Mouse (Mus musculus) R1 (cell line): ENCODE measurements at regions not wholly inside any gene's neighbourhood (a gene's known extent, or its start where the extent isn't known, plus 50 kb on each side); places are given as distances from the start of the nearest gene placed in this dataset.
"Not testable (repeated sequence)": the region's sequence is repeated elsewhere in the genome, so short reads cannot be mapped to it uniquely, and the experiment has no call there.

Experiments
- DNase-seq: peaks from one replicate; pipeline ENCODE4 v3.0.0-alpha.2; 2018; ENCODE audit warnings: low read depth, low spot score

DNA sequence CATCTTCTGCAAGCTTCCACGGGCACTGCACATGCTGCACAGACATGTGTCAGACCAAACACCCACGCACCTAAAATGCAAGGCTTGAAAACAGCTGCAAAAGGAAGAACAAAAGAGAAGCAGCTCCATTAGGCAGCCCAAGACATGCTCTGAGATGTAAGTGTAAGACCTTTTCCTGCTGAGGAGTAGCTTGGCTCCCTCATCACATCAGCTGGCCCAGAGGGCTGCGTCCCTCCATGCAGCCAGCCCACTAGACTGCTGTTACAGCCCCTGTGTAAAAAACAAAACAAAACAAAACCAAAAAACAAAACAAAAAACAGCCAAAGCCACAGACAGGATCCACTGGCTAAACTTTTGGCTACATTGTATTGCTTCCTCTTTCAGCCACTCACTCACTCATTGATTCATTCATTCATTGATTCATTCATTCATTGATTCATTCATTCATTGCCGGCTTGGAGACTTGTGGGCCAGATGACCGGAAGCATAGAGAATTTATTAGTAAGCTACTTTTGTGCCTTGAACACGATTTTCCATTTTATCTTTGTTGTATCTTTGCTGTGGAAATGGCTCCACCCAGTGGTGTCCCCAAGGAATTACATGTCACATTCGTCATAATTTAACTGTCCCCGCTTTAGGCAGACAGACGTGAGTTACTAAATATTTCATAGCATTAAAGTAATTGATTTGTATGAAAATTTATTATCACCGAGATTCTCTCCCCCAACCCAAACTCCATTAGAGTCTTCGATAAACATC, 133.7 kb upstream of the Dapk1 start:
- DNase-seq: peak; percentile 52

DNA sequence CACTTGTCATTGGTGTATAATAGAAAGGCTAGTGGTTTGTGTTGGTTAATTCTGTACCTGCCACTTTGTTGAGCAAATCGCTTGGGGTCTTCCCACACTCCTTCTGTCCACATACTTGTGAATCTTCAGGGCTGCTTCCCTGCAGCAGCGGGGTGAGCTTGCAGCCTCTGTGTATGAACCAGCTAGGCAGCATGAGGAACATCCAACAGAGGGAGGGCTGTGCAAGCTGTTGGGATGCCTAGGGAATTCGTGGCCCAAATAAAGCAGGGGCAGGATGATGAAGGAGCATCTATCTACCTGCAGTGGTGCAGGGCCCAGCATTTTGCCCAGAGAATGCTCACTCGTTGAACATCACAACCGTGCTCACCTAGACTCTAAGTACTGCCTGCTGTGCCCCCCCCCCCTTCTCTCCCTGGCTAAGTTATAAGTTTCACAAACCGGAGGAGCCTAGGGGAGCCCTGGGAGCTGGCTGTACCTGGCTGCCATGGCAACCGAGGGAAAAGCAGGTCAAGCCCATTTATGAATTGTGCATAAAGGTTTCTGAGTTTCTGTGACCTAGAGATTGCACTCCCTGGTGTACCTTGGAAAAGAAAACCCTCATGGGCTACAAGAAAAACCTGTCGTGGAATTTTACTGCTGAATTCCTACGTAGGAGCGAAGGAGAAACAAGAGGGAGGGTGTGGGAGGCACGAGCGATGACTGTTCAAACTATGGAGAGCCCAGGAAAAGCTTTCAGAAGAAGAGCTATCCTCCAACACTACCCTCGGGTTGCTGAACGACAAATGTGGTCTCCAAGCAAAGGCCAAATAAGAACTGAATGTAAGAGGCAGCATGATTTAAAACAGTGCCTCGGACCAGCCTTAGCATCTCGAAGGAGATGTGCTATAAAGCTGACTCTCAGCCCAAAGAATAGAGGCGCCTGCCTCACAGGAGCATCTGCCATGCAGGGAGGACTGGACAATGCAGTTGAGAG, 131.0 kb upstream of the Dapk1 start:
- DNase-seq: no peak

DNA sequence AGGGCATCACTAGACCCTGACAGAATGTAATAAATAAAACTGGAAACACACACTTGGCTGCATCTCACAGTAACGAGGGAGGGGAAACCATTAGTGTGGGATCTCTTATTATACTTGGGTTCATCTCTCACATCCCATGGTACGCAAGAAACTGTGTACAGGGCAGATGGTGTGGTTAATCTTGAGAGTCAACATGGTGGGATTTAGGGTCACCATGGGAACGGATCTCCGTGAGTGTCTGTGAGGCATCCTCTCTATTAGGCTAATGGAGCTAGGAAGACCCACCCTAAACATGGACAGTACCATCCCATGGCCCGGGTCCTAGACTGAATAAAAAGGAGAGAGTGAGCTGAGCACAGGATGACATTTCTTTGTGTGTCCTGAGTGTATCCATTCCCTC, 130.1 kb upstream of the Dapk1 start:
- no peak for DNase-seq

DNA sequence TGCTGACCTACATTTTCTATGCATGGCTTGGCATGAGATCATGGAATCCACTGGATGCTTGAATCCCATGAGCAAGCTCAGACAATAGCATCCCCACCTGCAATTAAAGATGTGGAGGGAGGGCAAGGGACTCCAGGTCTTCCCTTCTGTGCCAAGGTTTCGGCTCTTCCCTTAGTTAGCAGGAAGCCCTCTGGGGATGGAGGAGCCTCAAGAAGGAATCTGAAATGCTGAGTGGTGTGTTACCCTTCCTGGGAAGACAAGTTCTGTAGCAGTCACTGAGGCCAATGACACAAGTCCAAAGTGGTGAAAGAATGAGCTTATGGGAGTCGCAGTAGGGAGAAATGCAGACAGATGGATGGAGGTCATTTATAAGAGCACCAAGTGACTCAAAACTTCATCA, 125.4 kb upstream of the Dapk1 start:
- no peak for DNase-seq

DNA sequence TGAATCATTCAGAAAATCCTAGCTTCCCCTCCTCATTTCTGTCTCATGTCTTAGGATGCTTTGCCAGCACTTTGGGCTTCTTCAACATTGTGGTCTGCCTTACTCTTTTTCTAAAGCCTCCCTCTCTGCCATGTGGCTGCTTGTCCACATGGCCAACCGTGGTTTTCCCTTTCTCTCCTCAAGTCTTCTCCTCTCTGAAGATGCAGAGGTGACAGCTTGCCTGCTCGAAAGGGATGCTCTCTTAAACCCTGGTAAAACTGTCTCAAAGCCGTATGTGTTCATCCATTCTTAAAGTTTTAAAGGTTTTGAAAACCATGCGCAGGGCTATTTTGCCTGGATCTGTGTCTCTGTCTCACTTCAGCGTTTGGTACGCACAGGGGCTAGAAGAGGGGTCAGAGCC, 123.4 kb upstream of the Dapk1 start:
- DNase-seq: no peak

DNA sequence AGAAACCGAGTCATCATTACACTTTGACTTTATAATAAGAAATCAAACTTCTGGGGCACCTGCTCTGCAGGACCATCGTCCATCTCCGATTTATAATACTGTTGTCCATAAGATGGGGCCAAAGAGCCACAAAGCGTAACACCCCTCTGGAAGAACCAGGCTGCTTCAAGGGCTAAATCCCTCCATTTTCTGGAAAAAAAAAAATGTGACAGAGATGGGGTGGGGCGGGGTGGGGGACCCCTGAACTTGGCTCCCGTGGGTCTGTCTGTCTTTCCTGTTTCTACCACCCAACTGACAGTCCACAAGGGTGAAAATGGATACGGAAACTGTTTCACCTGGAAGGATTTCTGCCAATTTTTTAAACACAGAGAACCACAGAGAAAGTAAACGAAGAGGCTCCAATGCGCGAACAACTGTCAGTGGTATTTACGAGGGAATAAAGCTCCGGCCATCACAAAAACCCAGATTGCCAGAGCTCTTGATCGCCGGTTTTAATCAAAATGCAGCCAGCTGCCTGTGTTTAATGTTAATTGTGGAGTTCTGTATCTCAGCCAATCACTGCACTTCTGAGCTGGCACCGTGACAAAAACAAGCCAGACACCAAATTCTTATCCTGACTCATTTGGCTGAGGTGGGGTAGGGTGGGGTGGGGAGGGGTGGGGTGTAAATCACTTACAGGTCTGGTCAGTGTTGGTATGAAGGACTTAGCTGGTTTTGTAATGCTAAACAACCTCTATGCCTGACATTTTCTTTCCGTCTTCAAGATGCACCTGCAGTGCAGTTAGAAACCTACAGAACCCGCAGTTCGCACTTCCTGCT, 122.5 kb upstream of the Dapk1 start:
- peak; percentile 83 for DNase-seq

DNA sequence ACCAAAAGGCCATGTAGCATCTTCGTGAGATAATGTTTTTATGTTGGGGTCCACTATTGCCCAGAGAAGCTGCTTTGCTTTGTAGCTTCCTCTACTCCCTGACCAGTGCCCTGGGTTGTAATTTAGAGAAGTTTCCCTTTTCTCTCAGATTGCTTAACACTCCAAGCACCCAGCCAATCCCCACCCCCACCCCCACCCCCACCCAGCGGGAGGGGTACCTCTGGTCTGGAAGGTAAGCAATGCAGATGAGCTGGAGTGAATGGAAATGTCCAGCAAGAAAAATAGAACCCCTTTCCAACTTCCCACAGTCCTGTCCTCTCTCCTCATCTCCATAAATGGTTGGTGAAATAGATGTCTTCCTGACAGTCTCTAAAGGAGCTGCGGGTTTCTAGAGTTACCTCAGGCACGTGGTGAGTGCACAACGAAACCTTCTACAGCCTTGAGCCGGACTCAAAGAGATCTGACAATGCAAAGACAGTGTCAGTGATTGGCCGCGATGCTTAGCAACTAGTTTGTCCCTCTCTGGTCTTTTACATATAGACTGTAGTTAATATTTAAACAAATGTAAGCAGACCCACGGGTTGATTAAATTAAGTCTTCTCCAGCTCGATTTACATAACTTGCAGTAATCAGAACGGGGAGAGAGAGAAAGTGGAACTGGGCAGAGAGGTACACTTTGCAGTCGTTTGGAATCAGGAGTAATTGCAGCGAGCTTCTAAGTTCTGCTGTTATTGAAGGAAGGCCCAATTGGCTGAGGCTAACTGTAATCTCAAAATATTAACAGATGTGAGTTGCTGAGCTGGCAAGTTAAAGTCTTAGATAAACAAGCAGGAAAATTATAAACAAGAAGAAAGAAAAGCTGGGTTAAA, 121.7 kb upstream of the Dapk1 start:
- DNase-seq: peak; percentile 78

DNA sequence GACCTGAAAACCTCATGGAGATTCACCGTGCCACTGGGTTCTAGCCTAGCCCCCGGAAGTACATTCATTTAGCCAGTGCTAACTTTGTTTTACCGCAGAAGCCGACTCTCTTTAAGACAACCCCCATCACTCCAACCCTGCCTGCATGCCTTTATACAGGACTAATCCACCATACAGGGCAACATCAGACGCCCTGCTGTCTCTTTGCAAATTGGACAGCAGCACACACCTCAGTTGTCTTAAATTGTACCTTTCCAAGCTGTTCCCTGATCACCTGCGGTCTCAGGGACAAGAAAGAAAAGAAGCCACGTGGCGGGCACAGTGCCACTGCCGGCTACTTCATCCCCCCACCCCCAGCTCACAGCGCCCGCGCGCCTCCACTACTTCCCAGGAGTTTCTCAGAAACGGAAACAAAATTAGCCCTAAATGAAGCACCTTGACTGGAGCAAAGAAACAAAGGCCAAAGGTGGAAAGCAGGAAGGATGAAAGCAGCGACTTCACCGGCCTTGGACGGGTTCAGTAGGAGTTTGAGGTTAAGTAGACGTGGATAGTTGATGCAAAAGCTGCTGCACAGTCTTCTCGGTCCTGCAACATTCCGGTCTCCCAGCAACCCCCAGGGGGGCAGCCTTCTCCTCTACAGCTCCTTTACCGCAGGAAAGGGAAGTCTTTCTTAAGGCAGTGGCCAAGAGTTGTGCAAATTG, 120.9 kb upstream of the Dapk1 start:
- peak; percentile 73 for DNase-seq

DNA sequence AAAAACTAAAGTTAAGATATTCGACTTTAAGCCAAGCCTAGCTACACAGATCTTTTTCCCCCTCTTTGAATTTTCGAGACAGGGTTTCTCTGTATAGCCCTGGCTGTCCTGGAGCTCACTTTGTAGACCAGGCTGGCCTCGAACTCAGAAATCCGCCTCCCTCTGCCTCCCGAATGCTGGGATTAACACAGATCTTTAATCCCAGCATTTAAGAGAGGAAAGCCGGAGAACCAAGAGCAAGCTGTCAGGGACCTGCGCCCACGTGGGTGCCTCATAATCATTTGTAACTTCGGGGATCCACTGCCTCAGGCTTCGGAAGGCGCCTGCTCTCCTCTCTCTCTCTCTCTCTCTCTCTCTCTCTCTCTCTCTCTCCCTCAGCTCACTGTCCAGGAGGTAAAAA, 120.3 kb upstream of the Dapk1 start:
- DNase-seq: not testable (repeated sequence)

DNA sequence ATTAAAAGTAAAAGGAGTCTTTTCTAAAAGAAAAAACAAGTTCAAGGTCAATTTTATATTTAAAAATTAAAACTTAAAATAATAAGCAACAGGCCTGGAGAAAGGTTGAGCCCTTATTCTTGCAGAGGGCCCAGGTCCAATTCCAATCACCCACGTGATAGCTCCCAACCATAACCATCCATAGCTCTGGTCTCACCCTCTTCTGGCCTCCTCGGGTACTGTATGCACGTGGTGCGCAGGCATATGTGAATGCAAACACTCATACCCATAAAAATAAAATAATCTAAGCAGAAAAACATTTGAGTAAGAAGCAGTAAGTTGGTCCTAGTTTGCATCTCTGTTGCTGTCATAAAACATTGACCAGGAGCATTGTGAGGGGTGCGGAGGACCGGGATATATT, 119.8 kb upstream of the Dapk1 start:
- DNase-seq: no peak

DNA sequence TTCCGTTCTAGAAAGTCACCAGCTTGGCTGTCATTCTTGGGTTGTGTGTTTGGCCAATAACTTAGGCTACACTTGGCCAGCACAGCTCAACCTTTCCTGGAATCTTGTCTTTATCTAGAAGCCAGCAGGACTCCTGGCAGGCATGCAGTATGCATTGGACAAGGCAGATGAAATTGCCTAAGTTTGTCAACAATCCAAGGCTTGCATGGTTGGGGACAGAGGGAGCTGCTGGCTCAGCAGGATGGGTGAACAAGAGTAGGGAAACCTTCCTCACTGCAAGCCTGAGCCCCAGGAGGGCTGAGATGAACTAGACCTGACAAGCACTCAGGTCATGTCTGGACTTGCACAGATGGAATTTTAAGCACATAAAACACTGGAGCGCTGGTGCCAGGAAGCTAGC, 115.6 kb upstream of the Dapk1 start:
- DNase-seq: peak; percentile 27

DNA sequence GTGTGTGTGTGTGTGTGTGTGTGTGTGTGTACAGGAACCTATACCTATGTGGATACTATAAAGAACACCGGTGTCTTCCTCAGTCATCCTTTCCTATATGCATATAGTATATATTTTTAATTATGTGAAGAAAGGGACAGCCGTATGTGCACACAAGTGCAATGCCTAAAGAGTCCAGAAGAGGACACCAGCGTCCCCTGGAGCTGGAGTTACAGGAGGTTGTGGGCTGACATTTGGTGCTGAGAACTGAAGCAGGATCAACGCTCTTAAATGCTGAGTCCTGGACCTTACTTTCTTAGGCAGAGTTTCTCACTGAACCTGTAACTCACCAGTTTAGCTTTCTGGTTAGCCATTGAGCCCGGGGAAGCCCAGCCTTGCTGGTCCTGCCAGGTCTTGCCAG, 114.9 kb upstream of the Dapk1 start:
- peak; percentile 35 for DNase-seq

DNA sequence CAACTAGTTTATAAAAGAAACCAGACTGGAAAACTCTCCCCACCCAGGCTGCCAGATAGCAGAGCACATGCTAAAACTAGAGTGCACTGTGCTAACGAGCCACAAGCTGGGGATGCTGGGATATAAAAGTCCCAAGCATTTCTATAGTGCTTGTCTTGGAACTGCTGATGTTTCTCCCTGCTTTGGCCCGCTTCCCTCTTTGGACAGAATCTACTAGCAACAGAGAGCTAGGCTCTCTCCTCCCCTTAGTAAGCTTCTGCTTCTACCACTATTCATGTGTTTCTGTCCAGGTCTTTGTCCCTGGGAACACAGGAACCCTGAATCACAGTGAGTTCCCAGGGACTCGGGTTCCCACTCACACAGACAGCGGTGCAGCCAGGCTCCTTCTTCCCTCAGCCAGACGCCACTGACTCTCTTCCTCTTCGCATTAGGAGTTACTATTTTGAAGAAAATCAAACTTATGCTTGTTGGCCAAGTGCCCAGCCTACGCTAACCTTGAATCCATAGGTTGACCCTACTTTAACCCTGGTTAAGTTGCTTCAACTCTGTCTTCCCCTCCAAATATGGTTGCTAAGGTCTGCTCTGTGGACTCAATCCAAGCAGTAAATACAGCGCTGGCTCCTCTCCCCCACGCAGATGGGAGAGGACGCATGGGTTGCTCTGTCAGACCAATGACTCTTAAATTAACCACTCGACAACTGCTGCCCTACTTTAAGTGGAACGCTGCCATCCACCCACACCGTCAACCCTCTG, 113.4 kb upstream of the Dapk1 start:
- no peak for DNase-seq

DNA sequence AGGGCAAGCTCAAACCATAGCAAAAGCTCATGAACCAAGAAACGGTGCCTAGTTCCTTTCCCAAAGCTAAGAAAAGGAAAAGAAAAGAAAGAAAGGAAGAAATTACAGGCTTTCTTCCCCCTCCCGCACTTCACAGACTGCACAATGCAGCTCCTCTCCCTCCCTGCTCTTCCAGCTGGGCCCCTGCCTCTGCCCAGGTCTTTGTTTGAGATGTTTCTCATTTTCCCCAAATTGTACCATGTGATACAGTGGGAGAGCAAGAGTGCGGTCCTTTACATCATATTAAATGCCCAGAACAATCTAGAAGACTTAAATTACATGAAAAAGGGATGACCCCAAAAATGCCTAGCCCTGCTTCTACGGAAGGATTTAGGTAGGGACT, 112.9 kb upstream of the Dapk1 start:
- no peak for DNase-seq

DNA sequence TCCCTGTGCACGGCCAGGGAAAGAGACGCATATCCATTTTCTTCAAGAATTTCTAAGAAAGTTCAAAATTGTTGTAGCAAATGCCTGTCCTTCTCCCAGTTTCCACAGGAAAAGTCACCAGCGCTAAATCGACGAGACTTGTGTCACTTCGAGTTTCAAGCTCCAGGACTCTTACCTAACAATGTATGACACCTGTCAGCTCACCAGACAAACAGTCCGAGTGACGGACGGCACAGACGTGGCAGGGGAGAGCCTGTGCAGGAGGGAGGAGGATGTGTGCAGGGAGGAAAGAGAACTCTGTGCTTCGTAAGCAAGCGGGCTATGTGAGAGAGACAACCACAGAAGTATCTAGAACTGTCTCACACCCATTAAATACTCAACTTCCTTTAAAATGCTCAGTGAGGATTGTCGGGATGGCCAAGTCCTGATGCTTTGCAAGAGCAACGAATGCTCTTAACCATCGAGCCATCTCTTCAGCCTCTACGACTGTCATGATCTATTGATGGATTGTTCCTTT, 109.7 kb upstream of the Dapk1 start:
- no peak for DNase-seq

DNA sequence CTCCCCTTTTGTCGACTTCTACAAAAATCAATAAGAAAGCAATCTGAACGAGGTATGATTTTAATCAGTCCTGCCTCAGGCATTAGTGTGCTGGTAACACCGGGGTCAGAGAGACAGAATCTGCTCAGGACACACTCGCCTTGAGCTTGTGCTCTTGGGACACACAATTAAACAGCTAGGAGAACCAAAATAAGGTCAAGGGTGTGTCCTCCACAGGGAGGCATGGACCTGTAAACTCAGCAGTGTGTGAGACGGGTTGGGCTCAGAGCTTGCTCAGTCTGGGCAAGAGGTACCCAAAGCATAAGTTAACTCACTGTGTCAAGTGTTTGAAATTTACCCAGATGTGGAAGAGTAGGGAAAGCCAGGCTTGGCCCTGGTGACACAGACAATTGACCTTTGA, 107.9 kb upstream of the Dapk1 start:
- no peak for DNase-seq

DNA sequence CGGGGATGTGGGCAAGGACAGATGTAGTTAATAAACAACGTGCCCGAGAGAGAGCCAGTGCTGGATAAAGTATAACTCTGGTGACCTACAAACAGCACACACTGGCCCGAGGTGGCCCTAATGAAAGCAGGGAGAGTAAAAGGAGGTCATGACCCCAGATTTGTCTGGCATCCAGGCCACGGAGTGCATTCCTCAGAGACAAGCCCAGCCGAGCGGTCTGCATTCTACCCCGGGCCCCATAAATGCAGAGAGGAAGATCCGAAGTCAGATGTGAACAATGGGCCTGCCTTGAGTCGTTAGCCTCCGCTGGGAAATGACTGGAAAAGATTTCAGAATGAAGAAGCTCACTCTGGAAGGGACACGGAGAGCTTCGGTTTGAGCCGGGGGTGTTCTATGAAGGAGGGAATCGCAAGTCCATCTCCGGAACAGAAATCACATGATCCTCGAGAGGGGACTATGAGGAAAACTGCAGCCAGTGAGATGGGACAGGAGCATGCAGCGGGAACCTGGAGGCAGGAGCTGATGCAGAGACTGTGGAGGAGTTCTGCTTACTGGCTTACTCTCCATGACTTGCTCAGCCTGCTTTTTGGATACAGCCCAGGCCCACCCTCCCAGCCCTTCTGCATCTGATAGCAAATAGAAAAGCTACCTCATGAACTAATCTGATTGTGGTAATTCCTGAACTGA, 103.9 kb upstream of the Dapk1 start:
- DNase-seq: peak; percentile 70

DNA sequence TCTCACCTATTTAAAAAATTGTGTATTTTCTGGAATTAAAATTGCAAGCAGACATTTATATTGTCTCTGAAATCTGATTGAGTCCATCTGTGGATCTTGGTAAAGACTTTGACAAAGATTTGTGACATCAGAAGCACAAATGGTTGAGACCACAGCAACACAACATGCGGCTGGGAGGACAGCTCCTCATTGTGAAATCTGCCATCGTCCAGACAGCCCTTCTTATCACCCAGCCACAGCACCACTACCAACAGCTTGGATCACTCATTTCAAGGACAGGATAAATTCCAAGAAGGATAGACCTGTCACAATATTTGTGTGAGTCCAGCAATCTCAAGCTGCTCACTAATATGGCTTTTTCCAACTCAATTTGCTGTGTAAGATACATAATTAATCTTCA, 97.6 kb upstream of the Dapk1 start:
- DNase-seq: no peak

DNA sequence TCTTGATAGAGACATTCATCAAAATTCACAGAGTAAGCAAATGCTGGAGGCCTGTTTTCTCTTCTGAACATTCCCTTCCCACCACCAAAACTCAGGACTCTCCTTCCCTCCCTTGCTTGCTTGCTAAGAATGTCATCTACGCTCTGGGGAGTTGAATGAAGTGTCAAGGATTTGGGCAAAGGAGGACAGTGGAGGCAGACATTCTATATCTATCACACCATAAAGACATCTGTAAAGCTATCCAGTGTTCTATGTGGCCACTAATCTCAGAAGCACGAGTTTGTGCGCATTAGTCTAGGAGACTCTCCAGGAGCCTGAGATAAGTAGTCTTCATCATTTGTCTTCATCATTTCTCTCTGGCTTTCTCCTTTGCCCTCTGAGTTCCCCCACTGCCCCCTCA, 94.1 kb upstream of the Dapk1 start:
- no peak for DNase-seq
